Mouse (Mus musculus) ES-E14 (cell line): ENCODE measurements around the gene Naga. TPM values are rescaled to one million over a fixed set of nuclear protein-coding genes. Genes with fewer than 3 reads are reported as not detected.
A peak's percentile ranks its signal among the peaks of the same experiment; 100 is the strongest.

ENCODE experiments used
- DNase-seq: peaks from one replicate; pipeline ENCODE4 v3.0.0-alpha.2; 2013; ENCODE audit warnings: low read depth, low spot score
- H3K27ac ChIP-seq: 2 replicates; pipeline ENCODE4 v1.5.1; 2012; ENCODE audit warnings: low read depth, mild to moderate bottlenecking, low read length, moderate library complexity, mixed read lengths; ENCODE audit not compliant: poor library complexity, insufficient read depth, severe bottlenecking
- H3K36me3 ChIP-seq: 2 replicates; pipeline ENCODE4 v1.6.1; 2012; ENCODE audit warnings: mild to moderate bottlenecking, low read length, moderate library complexity, mixed read lengths; ENCODE audit not compliant: control insufficient read depth, poor library complexity, insufficient read depth, severe bottlenecking
- H3K4me1 ChIP-seq, 2 experiments: fragments of 150-350 bp in 1 of 2; sonication (generic) in 1 of 2; 2 replicates each; pipeline ENCODE4 v1.6.1; 2012; ENCODE audit warnings: low read length in 2 of 2, mild to moderate bottlenecking in 1 of 2, mixed read lengths in 1 of 2; ENCODE audit not compliant: control insufficient read depth in 2 of 2, insufficient read depth in 2 of 2, poor library complexity in 1 of 2
- H3K4me3 ChIP-seq, 2 experiments: fragments of 150-350 bp in 1 of 2; sonication (generic) in 1 of 2; 2 replicates each; pipeline ENCODE4 v1.5.1; 2012; ENCODE audit warnings: low read length in 2 of 2, low read depth in 1 of 2, mild to moderate bottlenecking in 1 of 2, mixed read lengths in 1 of 2; ENCODE audit not compliant: insufficient read depth in 1 of 2, poor library complexity in 1 of 2, severe bottlenecking in 1 of 2
- H3K9ac ChIP-seq: 2 replicates; pipeline ENCODE4 v1.6.1; 2012; ENCODE audit warnings: low read depth, mild to moderate bottlenecking, low read length, mixed read lengths; ENCODE audit not compliant: poor library complexity, insufficient read depth, severe bottlenecking
- H3K9me3 ChIP-seq: fragments of 150-350 bp; sonication (generic); 2 replicates; pipeline ENCODE4 v1.6.1; 2012; ENCODE audit warnings: low read depth, mild to moderate bottlenecking, low read length; ENCODE audit not compliant: control insufficient read depth, insufficient read depth
- CHD2 ChIP-seq: IDR thresholded peaks from 2 replicates; pipeline ENCODE4 v1.6.1; 2014; ENCODE audit warnings: mild to moderate bottlenecking, low read depth, low read length, inconsistent platforms
- HCFC1 ChIP-seq: IDR thresholded peaks from 2 replicates; pipeline ENCODE4 v1.6.1; 2012; ENCODE audit warnings: low read length, inconsistent platforms, borderline replicate concordance; ENCODE audit not compliant: insufficient read depth
- MAFK ChIP-seq: IDR thresholded peaks from 2 replicates; pipeline ENCODE4 v1.6.1; 2014; ENCODE audit warnings: mild to moderate bottlenecking, low read depth, low read length, inconsistent platforms; ENCODE audit not compliant: insufficient read depth
- ZC3H11A ChIP-seq: IDR thresholded peaks from 2 replicates; pipeline ENCODE4 v1.6.1; 2012; ENCODE audit warnings: low read depth, mild to moderate bottlenecking, inconsistent platforms, low read length, borderline replicate concordance
- ZNF384 ChIP-seq: IDR thresholded peaks from 2 replicates; pipeline ENCODE4 v1.6.1; 2012; ENCODE audit warnings: low read depth, low read length, inconsistent platforms
- in situ Hi-C, 2 experiments: fragments of 600-800 bp; cut with MboI; formaldehyde crosslinking; loops; one replicate each; pipeline ENCODE4 v1.15.1; 2025; ENCODE audit warnings: low sequenced_read_pairs in 2 of 2, inconsistent platforms in 1 of 2; ENCODE audit not compliant: unreplicated experiment in 2 of 2
- total RNA-seq: library from RNA; depleted of rRNA; stranded (reverse); fragments of 300-350 nt; gene quantifications from 2 replicates; pipeline ENCODE4 v1.2.3, GENCODE M21; 2012

Naga gene
- total RNA-seq, 1 experiment, result 17.6 TPM

DNA sequence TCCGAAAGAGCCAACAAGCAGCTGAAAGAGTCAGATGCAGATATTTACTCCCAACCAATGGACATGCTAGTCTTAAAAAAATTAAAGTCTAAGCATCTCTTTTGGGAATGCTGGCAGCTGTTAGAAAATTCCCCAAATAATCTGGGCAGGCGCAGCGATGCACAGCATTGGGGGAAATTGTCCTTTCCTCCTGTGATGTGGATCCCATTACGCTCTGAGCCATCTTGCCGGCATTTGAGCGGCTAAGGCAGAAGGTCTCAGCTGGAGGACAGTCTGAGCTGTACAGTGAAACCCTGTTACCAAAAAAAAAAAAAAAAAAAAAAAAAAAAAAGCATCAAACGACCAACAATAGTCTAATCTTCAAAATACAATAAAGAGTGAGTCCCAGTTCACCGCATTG lies 16.5 kb downstream of the Naga start:
- DNase-seq, result no peak
- in situ Hi-C loops, result no loop called here
- Histone ChIP-seq H3K9ac (no peak overlapping the region), H3K36me3 (no peaks in the 10 kb centered on the region), H3K27ac (no peak overlapping the region), H3K9me3 (no peaks in the 10 kb centered on the region), H3K4me3 (no peak overlapping the region), H3K4me1 (no peaks in the 10 kb centered on the region; a peak in 1 of 4 replicates)
- TF ChIP-seq ZNF384, result peak; percentile 61; the same call in 1 of the 2 replicates
- no peak for TF ChIP-seq HCFC1

DNA sequence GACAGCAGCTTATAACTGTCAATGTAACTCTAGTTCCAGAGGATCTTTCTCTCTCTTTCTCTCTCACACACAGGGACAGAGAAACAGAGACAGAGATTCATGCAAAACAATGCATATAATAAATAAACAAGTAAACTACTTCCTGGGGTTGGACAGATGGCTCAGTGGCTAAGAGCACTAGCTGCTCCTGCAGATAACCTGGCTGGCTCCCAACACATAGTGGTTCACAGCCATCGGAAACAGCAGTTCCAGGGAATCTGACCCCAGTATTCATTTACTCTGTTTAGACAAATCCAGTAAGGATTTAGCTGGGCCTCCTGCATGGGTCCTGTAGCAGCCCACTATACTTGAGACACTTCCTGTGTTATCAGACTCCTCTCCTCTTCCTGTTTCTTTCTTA lies 19.1 kb downstream of the Naga start:
- Histone ChIP-seq H3K4me1 (no peaks in the 10 kb centered on the region), H3K4me3 (no peak overlapping the region), H3K27ac (no peak overlapping the region), H3K9ac (no peak overlapping the region), H3K36me3 (no peaks in the 10 kb centered on the region), H3K9me3 (no peaks in the 10 kb centered on the region)
- no peak for TF ChIP-seq MAFK
- no peak for TF ChIP-seq HCFC1
- TF ChIP-seq ZC3H11A, result no peak
- no peak for TF ChIP-seq ZNF384
- TF ChIP-seq CHD2, result no peak
- in situ Hi-C loops, result no loop called here
- DNase-seq, result no peak

DNA sequence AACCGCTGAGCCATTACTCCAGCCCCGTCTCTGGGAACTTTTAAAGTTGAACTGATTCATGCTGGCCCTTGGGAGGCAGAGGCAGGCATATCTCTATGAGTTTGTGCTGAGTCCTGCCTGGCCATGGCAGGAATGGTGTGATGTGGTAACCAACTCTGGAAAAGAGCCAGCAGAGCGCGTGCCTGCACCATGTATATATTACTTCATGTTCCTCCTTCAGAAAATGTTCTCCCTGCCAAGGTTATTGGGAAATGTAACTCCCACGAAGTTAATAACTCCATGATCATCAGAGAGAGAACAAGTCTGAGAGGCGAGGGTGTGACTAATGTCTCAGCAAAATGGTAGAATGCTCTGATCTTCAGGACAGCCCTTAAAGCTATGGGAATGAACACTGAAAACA lies 20.9 kb downstream of the Naga start:
- H3K4me1 ChIP-seq, result no peaks in the 10 kb centered on the region
- no peak for TF ChIP-seq ZC3H11A
- TF ChIP-seq HCFC1, result no peak
- no peak for TF ChIP-seq ZNF384
- no peak for TF ChIP-seq CHD2
- no peak for TF ChIP-seq MAFK
- H3K36me3 ChIP-seq, result no peaks in the 10 kb centered on the region
- H3K9ac ChIP-seq, result no peak overlapping the region
- no peak for DNase-seq
- in situ Hi-C loops, result no loop called here
- H3K27ac ChIP-seq, result no peak overlapping the region
- no peak overlapping the region for H3K4me3 ChIP-seq
- no peaks in the 10 kb centered on the region for H3K9me3 ChIP-seq

DNA sequence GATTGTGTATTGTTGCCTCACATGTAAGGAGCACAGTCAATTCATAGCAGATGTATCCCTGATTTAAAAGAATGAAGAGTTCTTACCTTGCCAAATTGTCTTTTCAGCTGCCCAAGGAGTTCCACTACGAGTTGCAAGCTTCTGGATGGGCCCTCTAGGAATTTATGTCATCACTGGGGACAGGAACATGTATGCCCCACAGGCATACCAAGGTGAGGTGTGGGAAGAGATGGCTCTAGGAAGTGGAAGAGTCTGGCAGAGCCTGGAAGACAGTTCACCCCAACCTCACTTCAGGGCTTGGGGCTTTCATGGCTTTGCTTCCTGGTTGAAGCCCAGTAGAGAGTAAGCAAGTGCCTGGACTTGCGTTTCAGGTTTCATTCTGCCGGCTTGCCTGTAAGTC lies 30.3 kb downstream of the Naga start:
- no peaks in the 10 kb centered on the region for H3K9me3 ChIP-seq
- no peak overlapping the region for H3K27ac ChIP-seq
- H3K4me1 ChIP-seq, result no peaks in the 10 kb centered on the region
- in situ Hi-C loops, result no loop called here
- no peak for TF ChIP-seq CHD2
- TF ChIP-seq ZC3H11A, result no peak
- TF ChIP-seq HCFC1, result no peak
- no peak for TF ChIP-seq ZNF384
- no peak for TF ChIP-seq MAFK
- no peak overlapping the region for H3K9ac ChIP-seq
- no peak overlapping the region for H3K4me3 ChIP-seq
- H3K36me3 ChIP-seq, result no peaks in the 10 kb centered on the region
- no peak for DNase-seq

DNA sequence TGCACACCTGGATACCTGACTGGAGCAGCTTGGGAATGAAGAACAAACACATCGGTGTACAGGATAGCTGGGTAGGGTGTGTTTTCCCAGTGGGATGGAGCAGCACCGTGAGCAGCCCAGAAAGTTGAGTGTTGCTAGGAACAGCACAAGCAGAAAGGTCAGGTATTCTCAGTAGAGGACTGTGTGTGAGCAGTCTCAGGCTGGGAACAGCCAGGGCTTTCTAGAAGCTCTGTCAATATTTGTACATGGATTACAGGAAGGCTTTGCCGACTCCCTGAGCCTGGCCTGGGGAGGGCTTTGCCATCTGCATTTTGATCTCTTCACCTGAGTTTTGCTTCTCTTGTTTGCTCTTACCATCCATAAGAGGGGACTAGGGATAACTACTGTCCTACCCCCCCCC lies 31.6 kb downstream of the Naga start:
- H3K4me3 ChIP-seq, result no peak overlapping the region
- H3K9me3 ChIP-seq, result no peaks in the 10 kb centered on the region
- H3K27ac ChIP-seq, result no peak overlapping the region
- TF ChIP-seq MAFK, result no peak
- no peak for TF ChIP-seq HCFC1
- no peak for TF ChIP-seq ZC3H11A
- TF ChIP-seq ZNF384, result no peak
- no peak for TF ChIP-seq CHD2
- in situ Hi-C loops, result no loop called here
- no peak for DNase-seq
- no peaks in the 10 kb centered on the region for H3K36me3 ChIP-seq
- no peak overlapping the region for H3K9ac ChIP-seq
- no peaks in the 10 kb centered on the region for H3K4me1 ChIP-seq
